Mouse (Mus musculus): ENCODE results near the gene Armc2.

The Armc2 gene

DNA sequence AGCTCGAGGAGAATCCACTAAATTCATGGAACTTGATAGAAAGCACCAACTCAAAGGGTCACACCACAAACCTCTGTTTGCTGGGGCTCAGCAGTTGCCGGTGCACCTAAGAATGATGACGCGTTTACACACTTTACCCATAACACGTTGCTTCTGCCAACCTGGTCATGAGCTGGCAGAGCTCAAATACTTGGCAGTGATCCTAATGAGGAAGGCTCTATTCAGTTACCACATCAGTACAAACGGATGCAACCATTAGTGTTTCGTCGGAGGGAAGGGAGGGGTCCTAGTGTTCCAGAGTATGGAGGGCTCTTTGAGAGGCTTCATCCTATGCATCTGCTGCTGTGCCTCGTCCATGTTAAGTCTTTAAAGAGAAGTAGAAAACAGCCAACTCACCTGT is 3.3 kb upstream of the Armc2 start:
- no peak for DNase-seq (ENCODE audit: low read depth, low spot score)

DNA sequence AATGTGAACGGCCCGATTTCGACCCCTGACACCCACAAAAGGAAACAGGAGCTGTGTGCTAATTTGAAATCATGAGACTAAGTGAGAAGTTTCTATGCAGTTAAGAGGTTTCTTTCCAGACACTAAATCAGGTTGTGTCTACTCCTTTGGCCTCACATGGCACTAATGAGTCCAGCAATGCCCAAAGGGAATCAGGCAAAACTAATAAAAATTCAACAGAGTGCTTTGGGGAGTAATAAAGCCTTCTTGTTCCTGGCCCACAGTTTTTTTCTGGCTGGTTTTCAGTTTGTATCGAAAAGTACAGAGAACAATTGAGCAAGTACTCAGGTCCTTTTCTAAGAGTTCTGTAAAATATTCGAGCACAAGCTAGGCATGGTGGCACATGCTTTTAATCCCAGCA is 4.2 kb downstream of the Armc2 start:
- DNase-seq (ENCODE audit: low read depth, low spot score) = no peak

DNA sequence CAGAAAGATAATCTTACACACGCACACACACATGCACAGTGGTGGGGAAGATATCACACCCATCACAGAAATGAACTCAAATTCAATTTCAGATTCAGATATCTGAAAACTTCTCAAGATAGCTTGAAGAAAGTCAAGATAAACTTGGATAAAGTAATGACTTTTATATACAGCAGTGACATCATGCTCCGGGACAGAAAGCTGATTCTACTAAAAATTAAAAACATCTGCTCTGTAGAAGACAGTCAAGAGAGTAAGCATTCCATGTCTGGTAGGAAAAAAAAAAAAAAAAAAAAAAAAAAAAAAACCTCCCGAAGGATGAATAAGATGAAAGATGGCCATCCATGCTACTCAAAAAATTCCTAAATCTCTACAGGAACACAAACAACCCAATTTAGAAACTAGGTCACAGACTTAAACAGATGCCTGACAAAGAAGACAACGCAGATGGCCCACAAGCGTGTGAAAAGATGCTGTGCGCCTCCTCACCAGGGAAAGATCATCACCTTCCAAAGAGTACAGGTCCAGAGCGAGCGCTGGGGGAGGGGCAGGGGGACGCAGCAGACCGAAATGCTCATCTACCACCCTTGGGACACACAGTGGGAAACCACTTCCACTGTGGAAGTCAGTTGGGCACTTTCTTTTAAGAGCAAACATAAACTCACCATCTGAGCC is 7.3 kb downstream of the Armc2 start:
- no peak for DNase-seq (ENCODE audit: low read depth, low spot score)

DNA sequence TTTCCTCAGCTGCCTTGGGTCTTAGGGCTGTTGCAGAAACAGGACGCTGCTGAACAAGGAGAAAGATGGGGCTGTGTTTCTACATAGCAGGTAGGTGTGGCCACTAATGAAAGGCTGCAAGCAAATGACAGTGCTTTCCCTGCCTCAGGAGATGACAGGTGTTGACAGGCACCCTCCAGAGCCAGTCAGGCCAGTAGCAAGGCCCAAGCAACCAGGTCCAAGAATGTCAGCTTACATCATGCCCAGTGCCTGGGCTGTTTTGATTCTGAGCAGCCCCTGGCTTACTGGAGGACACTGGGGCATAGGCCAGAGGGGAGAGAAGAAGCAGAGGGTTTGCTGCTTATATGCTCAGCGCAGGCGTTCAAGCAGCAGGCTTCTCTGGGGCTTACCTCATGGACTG is 13.0 kb downstream of the Armc2 start:
- DNase-seq (ENCODE audit: low read depth, low spot score) = no peak

DNA sequence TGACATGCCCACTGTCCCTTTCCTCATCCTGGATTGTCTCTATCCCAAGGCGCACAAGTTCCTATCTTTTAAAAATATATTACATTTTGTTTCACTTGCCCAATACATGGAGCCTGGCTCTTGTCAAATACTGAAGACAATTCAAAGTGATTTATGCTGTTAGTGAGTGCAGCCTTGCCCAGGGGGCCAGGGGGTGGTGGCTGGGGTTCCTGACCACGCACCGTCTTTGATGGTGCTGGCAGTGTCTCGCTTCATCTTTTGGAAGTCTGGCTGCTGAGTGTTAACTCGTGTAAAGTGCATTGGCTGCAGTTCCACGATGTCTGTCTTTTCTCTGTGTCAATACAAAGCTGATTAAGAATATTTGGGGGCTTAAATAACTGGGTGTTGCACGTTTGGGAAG is 13.6 kb downstream of the Armc2 start:
- DNase-seq (ENCODE audit: low read depth, low spot score) = no peak

DNA sequence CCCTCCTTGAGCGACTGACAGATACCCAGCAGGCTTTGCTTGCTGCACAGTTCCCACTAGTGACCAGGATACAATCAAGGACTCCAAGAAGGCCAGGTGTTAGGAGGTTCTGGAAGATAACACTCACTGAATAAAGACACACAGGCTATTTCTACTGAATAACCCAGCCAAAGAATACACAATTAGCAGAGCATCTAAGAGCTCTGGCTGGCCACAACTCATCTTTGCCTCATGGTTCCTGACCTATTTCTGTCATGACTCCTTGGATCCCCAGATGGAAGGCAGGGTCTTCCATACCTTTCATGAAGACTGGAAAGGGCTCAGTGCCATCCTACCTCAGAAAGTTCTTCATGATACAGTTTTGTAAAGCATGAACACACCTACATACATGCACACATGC is 14.2 kb downstream of the Armc2 start:
- DNase-seq (ENCODE audit: low read depth, low spot score) = no peak

DNA sequence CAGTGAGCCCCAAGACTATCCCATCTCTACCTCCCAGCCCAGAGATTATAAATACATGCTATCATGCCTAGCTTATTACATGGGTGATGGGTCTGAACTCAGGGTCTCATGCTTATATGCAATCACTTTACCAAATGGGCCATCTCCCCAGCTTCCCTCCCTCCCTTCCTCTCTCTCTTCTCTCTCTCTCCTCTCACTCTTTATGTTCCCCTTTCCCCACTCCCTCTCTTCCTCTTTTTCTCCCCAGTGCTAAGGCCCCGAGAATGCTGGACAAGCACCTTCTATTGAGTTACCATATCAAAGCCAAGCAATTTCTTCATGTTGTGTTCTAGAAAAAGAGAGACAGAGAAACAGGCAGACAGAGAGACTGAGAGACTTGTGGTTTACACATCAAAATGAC is 14.7 kb downstream of the Armc2 start:
- no peak for DNase-seq (ENCODE audit: low read depth, low spot score)

DNA sequence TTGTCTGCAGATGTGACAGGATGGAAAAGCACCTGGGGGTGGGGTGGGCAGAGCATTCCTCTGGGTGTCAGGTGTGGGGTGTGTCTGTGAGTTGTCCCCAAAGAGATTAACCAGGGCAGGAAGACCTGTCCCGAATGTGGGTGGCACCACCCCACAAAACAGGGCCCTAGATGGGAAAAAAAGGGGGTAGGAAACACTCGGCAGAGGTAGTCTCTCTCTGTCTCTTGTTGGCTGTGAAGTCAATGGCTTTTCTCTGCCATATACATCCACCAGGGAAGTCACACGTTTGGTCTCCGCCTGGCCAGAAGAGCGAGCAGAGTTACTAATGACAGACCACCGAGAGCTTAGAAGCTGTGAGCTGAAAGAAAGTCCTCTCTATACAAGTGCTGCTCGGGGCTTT is 15.8 kb downstream of the Armc2 start:
- DNase-seq (ENCODE audit: low read depth, low spot score) = no peak

DNA sequence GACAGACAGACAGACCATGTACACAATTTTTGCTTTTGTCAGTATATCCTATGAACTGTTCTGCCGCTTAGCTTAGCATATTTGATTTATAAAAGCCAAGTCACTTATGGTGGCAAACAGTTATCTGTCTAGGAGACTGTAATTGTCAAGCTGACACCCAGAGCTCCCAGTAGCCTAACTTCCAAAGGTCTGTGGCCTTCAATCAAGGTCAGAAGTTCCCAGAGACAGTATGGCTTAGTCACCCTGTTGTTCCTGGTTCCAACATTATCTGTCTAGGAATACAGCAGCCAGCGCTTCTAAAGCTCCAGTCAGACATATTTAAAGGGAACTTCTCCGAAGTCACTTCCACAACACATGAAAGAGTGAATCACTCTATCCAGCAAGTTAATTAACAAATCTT is 17.0 kb downstream of the Armc2 start:
- no peak for DNase-seq (ENCODE audit: low read depth, low spot score)

DNA sequence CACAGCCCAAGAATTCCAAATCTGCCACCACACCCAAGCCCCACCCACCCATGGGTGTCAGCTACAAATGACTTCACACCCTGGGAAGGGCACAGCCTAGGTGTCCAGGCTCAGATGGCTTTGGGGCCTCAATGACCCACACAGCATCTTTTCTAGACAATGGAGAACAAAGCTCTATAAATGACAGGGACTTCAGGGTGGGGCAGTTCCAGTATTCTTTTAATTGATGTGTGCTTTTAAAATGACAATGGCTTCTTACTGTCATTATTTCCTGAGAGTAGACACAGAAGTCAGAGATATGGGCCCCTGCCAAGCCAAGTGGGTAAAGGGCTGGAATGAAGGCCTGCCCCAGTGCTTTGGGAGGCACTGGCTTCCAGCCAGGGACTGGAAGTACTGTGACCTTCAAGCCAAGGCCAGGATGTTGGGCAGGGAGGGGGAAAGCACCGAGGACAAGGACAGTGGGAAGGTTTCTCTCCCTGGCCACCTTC is 20.5 kb downstream of the Armc2 start:
- DNase-seq (ENCODE audit: low read depth, low spot score) = no peak

DNA sequence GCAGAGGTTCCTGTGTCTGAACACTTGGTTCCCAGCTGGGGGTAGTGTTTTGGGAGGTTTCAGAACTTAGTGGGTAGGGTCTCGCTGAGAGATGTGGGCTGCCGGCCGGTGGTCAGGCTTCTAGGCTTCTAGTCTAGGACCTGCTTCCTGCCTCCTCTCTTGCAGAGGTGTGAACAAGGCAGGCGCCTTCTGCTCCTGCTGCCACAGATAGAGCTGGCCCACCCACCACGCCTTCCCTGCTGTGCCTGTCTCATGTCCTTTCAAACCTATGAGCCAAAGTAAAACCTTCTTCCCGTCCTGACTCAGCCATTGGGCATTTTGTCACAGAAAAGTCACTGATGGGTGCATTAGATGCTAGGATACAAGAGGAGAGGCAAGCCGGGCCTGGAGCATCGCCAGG is 22.1 kb downstream of the Armc2 start:
- DNase-seq (ENCODE audit: low read depth, low spot score) = no peak

DNA sequence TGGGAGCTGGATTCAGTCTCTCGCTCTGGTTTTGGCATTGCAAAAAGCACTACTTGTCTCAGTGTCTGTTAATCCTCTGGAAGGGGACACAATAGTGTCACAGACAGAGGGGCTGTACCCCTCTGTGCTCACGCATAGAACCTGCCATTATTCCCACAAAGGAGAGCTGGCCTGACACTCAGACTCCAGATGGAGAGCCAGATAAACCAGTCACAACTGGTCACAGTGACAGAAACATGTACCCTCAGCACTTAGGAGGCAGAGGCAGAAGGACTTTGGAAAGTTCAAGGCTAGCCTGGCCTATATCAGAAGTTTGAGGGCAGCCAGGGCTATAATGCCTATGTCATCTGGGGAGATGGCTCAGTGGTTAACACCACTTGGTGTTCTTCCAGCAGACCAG is 23.2 kb downstream of the Armc2 start:
- no peak for DNase-seq (ENCODE audit: low read depth, low spot score)

DNA sequence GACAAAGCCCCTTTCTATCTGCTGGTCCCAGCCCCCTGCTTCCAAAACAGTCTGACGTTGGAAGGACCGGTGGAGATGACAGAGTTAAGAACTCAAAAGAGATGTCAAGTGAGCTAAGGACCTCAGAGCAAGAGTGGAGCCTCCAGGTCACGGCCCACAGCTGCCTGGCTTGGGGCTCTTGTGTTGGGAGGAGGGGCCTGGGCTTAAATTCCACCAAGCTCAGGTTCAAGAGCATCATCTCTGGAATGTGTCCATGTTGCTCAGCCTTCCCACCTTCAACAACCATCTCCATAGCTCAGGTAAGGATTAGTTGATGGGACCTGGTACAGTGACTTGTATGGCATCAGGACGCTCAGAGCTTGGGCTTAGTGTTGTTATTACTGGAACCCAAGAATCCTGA is 23.7 kb downstream of the Armc2 start:
- no peak for DNase-seq (ENCODE audit: low read depth, low spot score)

DNA sequence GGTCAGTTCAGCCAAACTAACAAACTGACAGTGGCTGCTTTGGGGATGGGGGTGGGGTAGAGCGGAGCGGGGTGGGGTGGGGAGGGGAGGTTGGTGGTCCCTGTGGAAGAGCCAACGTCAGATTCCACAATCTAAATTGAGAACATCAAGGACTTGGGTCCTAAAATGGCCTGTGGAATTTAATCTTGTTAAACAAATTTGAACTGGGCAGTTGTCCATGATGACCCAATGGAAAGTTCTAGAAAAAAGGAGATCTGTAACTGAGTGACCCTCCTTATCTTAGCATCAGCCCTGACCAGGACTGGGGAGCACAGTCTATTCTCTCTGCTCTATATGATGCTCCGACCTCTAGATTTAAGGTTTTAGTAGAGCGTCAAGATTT is 26.2 kb downstream of the Armc2 start:
- DNase-seq (ENCODE audit: low read depth, low spot score) = no peak

DNA sequence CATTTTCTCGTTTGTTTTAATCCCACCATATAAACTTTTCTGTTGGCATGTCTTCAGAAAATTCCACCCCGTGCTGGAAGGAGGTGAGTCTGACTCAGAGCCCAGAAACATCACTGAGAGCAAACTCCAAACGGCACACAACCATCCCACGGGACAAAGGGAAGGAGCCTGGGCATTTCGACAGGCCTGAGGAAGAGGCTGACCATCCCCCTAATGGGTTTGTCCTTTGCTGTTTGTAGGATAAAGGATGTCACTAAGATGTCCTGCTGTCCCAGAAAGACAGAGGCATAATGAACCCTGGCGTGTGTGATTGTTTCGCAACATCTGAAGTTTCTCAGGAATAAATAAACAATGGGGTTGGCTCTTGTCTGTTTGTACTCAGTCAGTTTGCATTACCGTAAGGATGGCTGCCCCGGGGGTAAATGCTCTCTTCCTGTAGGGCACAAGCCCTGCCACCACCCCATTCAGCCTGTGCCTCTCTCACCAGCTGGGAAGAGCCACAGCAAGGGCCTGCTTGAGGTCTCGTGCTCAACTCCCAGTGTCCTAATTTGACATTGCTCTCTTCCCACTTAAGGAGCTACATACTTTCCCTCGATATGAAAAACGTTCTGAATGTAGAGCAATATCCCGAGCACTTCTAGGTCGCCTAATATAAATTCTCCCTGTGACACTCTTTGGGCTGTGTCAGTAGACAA is 26.7 kb downstream of the Armc2 start:
- no peak for DNase-seq (ENCODE audit: low read depth, low spot score)

DNA sequence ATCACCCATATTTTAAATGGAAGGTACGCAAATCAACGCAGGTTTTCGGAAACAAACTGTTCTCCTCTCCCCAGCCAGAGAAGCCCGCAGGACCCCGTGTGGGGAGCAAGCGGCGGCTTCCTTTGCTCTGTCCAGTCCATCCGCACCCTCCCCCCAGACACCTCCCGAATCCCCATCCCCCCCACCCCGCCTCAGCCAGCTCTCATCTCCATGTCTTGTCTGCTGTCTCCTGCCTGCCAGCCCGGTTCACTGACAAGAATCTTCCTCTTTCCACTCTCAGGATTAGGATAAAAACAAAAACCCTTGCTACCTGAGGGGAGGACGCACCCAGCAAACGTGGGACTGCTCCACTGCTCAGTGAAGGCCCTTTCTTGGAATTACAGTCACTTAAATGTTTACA is 27.3 kb downstream of the Armc2 start:
- no peak for DNase-seq (ENCODE audit: low read depth, low spot score)

DNA sequence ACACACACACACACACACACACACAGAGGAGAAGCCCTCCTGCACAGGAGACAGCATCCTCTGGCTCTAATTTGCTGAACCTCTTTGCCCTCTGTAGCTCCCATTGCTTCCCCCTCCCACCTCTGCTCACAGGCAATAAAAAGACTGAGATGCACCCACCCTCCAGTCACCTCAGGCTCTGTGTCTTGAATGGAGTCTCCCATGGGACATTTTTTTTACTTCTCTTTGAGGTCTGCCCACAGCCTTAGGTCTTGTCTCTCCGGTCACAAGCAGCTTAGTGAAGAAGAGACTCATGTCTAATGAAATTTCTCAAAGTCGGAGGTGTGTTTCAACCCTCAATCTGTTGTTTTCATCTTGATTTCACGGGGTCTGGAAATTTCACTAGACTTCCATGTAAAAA is 29.3 kb downstream of the Armc2 start:
- DNase-seq (ENCODE audit: low read depth, low spot score) = no peak

DNA sequence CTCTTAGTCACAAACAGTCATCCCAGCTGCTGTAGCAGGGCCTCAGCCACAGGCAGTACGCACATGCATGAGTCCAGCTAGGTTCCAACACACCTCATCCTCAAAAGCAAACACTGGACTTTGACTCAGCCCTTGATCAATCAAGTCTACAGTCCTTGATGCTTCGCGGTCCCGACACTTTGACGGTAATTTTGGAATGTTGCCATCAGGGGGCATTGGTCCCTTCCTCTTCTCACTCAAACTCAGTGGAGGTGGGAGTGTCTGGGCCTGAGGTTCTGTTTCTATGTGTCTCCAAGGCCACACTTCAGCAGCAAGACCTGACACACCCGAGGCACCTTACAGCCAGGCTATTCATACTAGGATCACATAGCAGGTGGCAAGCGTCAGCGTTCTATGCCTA is 32.1 kb downstream of the Armc2 start:
- DNase-seq (ENCODE audit: low read depth, low spot score) = no peak

DNA sequence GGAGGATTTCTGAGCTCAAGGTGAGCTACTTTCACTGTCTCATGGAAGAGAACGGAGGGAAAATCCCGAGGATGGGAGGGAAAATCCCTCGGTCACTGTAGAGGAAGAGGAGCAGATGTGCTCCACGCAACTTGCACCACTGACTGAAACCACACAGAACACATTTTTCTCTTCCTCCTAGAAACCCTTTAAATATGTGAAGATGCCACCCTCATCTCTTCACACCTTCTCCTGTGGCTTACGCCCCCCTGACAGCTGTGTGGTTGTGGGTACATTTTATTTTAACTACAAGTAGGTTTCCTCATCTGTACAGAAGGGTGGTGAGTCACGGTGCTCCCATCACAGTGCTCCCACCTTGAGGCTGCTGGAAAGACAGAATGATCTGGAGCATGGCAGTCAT is 34.0 kb downstream of the Armc2 start:
- DNase-seq (ENCODE audit: low read depth, low spot score) = peak; percentile 74

DNA sequence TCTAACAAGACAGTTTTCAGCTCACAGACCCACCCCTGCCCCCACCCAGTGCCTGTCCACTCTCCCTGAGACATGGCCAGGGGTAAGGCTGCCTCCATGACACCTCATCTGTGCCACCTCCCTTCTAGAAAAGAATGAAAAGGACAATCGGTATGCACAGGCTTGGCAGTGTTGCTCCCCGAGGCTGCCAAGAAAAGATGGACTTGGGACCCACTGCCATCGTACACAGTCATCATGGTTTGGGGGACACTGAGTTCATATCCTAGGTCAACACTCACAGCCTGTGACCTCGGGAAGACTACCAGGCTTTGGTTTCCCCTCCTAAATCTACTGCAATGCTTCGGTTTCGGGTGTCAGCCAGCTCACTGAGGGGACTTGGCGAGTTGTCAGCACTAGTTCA is 35.4 kb downstream of the Armc2 start:
- DNase-seq (ENCODE audit: low read depth, low spot score) = no peak

DNA sequence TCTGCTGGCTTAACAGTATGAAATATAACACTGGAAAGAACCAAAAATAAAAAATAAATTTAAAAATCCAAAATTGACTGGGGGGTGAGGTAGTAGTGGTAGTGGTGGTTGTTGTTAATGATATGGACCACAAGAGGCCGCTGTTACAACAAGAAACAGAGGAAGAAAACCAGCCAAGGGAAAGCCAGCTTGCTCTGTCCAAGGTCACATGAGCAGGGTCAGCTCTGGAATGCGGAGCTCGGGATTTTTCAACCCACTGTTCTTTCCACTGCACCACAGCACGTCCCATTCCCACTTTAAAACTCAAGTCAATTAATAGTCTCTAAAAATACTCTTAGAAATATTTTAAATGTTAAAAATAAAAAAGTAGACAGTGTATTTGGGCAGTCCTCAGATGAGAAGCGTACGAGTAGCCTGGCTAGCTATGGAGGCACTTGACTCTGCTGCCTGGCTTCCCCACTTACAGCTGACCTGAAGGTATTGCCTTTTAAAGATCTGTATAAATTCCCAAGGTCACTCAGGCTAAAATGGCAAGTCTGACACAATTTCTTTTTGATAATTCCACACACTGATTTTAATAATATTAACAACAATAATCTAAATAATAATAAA is 37.4 kb downstream of the Armc2 start:
- DNase-seq (ENCODE audit: low read depth, low spot score) = peak; percentile 51

DNA sequence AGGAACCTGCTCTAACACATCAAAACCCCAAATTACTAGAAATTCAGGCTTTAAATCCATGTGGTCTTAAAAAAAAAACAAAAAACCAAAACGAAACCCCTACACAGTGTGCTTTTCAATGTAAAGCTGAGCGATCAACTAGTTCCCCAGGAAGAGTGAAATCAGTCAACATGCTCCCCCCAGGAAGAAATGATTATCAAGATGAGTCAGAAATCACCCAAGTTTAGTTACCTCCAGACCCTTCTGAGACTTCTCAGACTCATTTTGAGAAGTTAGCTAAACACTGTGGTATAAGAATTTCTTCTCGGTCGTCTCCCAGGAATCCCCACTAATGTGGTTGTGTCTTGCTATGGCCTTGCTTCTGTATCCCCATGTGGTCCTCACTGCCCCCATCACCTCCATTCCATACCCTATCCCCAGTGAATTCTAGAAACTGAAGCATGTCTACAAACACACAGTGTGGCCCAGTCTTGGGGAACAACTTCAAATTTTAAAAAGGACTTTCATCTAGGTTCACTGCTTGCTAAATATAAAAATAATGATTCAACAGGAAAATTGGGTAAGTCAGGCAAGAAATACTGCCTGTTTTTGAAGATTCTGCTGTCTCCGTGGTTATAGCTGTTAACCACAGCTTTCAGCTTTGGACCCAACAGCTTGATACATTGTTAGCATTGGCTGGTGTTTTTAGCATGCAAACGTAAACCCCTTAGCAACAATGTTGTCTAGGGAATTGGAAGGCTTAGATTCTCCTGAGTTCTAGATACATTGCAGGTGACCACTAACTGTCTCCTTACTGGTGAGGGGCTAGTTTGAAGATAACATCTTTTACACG is 39.6 kb downstream of the Armc2 start:
- DNase-seq (ENCODE audit: low read depth, low spot score) = peak; percentile 13

Data from A20 (cell line).